Mouse (Mus musculus) right cerebral cortex, postnatal 4 days (tissue): ENCODE data around the gene Ric8b.

Source experiments
- DNase-seq: peaks from one replicate; pipeline ENCODE4 v3.0.0-alpha.2; 2022

Ric8b gene

GRCm38 (mm10) chr10:84910194-84910593 is 7.2 kb upstream of the Ric8b start:
- no peak for DNase-seq

- no peak for DNase-seq
Observed at GRCm38 (mm10) chr10:84910758-84911384, 6.5 kb upstream of the Ric8b start.

GRCm38 (mm10) chr10:84913148-84913547 is 4.3 kb upstream of the Ric8b start:
- no peak for DNase-seq

- no peak for DNase-seq
Observed at GRCm38 (mm10) chr10:84915476-84915875, 1.9 kb upstream of the Ric8b start.

GRCm38 (mm10) chr10:84917731-84918095 is 297 bp downstream of the Ric8b start:
- peak; percentile 70 for DNase-seq

GRCm38 (mm10) chr10:84926336-84926735 is 8.9 kb downstream of the Ric8b start:
- DNase-seq: no peak

GRCm38 (mm10) chr10:84926885-84927284 is 9.5 kb downstream of the Ric8b start:
- DNase-seq: no peak

GRCm38 (mm10) chr10:84928465-84928864 is 11.0 kb downstream of the Ric8b start:
- DNase-seq: no peak

- DNase-seq: no peak
Observed at GRCm38 (mm10) chr10:84935553-84936209, 18.3 kb downstream of the Ric8b start.

- DNase-seq: no peak
Observed at GRCm38 (mm10) chr10:84936832-84937515, 19.6 kb downstream of the Ric8b start.

- no peak for DNase-seq
Observed at GRCm38 (mm10) chr10:84938094-84938820, 20.8 kb downstream of the Ric8b start.

GRCm38 (mm10) chr10:84938886-84939285 is 21.5 kb downstream of the Ric8b start:
- no peak for DNase-seq

- DNase-seq: no peak
Observed at GRCm38 (mm10) chr10:84940356-84940755, 22.9 kb downstream of the Ric8b start.

- no peak for DNase-seq
Observed at GRCm38 (mm10) chr10:84945692-84946091, 28.3 kb downstream of the Ric8b start.

- no peak for DNase-seq
Observed at GRCm38 (mm10) chr10:84948970-84949683, 31.7 kb downstream of the Ric8b start.

- no peak for DNase-seq
Observed at GRCm38 (mm10) chr10:84949684-84950010, 32.2 kb downstream of the Ric8b start.

GRCm38 (mm10) chr10:84950384-84950783 is 33.0 kb downstream of the Ric8b start:
- no peak for DNase-seq

- no peak for DNase-seq
Observed at GRCm38 (mm10) chr10:84954236-84954635, 36.8 kb downstream of the Ric8b start.

- no peak for DNase-seq
Observed at GRCm38 (mm10) chr10:84956173-84956572, 38.8 kb downstream of the Ric8b start.

- DNase-seq: no peak
Observed at GRCm38 (mm10) chr10:84958597-84958996, 41.2 kb downstream of the Ric8b start.

GRCm38 (mm10) chr10:84960380-84960930 is 43.0 kb downstream of the Ric8b start:
- DNase-seq: no peak

- DNase-seq: no peak
Observed at GRCm38 (mm10) chr10:84963126-84963525, 45.7 kb downstream of the Ric8b start.

- DNase-seq: peak; percentile 63
Observed at GRCm38 (mm10) chr10:84963726-84964125, 46.3 kb downstream of the Ric8b start.
